Mouse (Mus musculus): ENCODE results near the gene Vmn2r80. TPM values are rescaled to one million over a fixed set of nuclear protein-coding genes. Genes with fewer than 3 reads are reported as not detected.
"Not testable (repeated sequence)": the region's sequence is repeated elsewhere in the genome, so short reads cannot be mapped to it uniquely, and the experiment has no call there.

Vmn2r80 gene
- total and polyA plus RNA-seq, 3 experiments = 0.11 TPM; not detected in 2

GRCm38 (mm10) chr10:79116125-79116849 is 32.3 kb upstream of the Vmn2r80 start:
- Histone ChIP-seq H3K4me1 (ENCODE audit: insufficient read depth, low read depth, low read length) (no peaks in the 10 kb centered on the region), H3K27me3 (ENCODE audit: insufficient read depth, low read length) (no peaks in the 10 kb centered on the region), H3K9me3 (replicated peaks) (no peaks in the 10 kb centered on the region; the same call in 1 of the 2 replicates), H3K4me3 (ENCODE audit: low read depth, low read length) (no peak overlapping the region), H3K36me3 (replicated peaks) (no peaks in the 10 kb centered on the region)
- TF ChIP-seq CTCF (IDR thresholded peaks at IDR 0.05; ENCODE audit: low read depth, low read length) = no peak
- TF ChIP-seq TAL1 (conservative IDR thresholded peaks at IDR 0.05; ENCODE audit: low read depth, low read length) = no peak
- TF ChIP-seq GATA1 (IDR thresholded peaks at IDR 0.05; ENCODE audit: borderline replicate concordance, low read length) = no peak
- no peak for TF ChIP-seq POLR2AphosphoS5 (IDR thresholded peaks at IDR 0.05; ENCODE audit: insufficient replicate concordance, low read depth, low read length)
- no peak for TF ChIP-seq GATA2 (IDR thresholded peaks at IDR 0.05; ENCODE audit: borderline replicate concordance, low read depth, low read length)
- DNase-seq (ENCODE audit: low spot score) (no peak), ATAC-seq (ENCODE audit: extremely low read depth, insufficient number of reproducible peaks, low FRiP score, poor library complexity, severe bottlenecking) (no peak)

- Histone ChIP-seq H3K9me3 (replicated peaks) (no peaks in the 10 kb centered on the region), H3K27me3 (ENCODE audit: insufficient read depth, low read length) (no peaks in the 10 kb centered on the region), H3K4me3 (ENCODE audit: low read depth, low read length) (no peak overlapping the region), H3K36me3 (replicated peaks) (no peaks in the 10 kb centered on the region), H3K4me1 (ENCODE audit: insufficient read depth, low read depth, low read length) (no peaks in the 10 kb centered on the region)
- DNase-seq (ENCODE audit: low spot score) (no peak), ATAC-seq (ENCODE audit: extremely low read depth, insufficient number of reproducible peaks, low FRiP score, poor library complexity, severe bottlenecking) (no peak; the same call in 1 of the 2 replicates)
- TF ChIP-seq POLR2AphosphoS5 (IDR thresholded peaks at IDR 0.05; ENCODE audit: insufficient replicate concordance, low read depth, low read length) = no peak
- no peak for TF ChIP-seq CTCF (IDR thresholded peaks at IDR 0.05; ENCODE audit: low read depth, low read length)
- no peak for TF ChIP-seq GATA2 (IDR thresholded peaks at IDR 0.05; ENCODE audit: borderline replicate concordance, low read depth, low read length)
- no peak for TF ChIP-seq TAL1 (conservative IDR thresholded peaks at IDR 0.05; ENCODE audit: low read depth, low read length)
- TF ChIP-seq GATA1 (IDR thresholded peaks at IDR 0.05; ENCODE audit: borderline replicate concordance, low read length) = no peak
Measured at GRCm38 (mm10) chr10:79151602-79152001, 3.0 kb downstream of the Vmn2r80 start.

- H3K36me3 ChIP-seq (replicated peaks); H3K9me3 ChIP-seq (replicated peaks); H3K4me1 ChIP-seq (ENCODE audit: insufficient read depth, low read depth, low read length); ATAC-seq (ENCODE audit: extremely low read depth, insufficient number of reproducible peaks, low FRiP score, poor library complexity, severe bottlenecking); DNase-seq (ENCODE audit: low spot score); H3K27me3 ChIP-seq (ENCODE audit: insufficient read depth, low read length); H3K4me3 ChIP-seq (ENCODE audit: low read depth, low read length): not testable (repeated sequence)
Measured at GRCm38 (mm10) chr10:79199973-79200372, 51.4 kb downstream of the Vmn2r80 start.

- no peaks in the 10 kb centered on the region for H3K36me3 ChIP-seq (replicated peaks)
- H3K9me3 ChIP-seq (replicated peaks) = no peaks in the 10 kb centered on the region
- DNase-seq (ENCODE audit: low spot score) (no peak), ATAC-seq (ENCODE audit: extremely low read depth, insufficient number of reproducible peaks, low FRiP score, poor library complexity, severe bottlenecking) (no peak)
- TF ChIP-seq GATA1 (IDR thresholded peaks at IDR 0.05; ENCODE audit: borderline replicate concordance, low read length) (no peak), TAL1 (conservative IDR thresholded peaks at IDR 0.05; ENCODE audit: low read depth, low read length) (no peak), CTCF (IDR thresholded peaks at IDR 0.05; ENCODE audit: low read depth, low read length) (no peak), GATA2 (IDR thresholded peaks at IDR 0.05; ENCODE audit: borderline replicate concordance, low read depth, low read length) (no peak), POLR2AphosphoS5 (IDR thresholded peaks at IDR 0.05; ENCODE audit: insufficient replicate concordance, low read depth, low read length) (no peak)
- H3K27me3 ChIP-seq (ENCODE audit: insufficient read depth, low read length) = no peaks in the 10 kb centered on the region
- H3K4me3 ChIP-seq (ENCODE audit: low read depth, low read length) = no peak overlapping the region
- H3K4me1 ChIP-seq (ENCODE audit: insufficient read depth, low read depth, low read length) = no peaks in the 10 kb centered on the region
Measured at GRCm38 (mm10) chr10:79220432-79220831, 71.9 kb downstream of the Vmn2r80 start.

GRCm38 (mm10) chr10:79221606-79222005 is 73.0 kb downstream of the Vmn2r80 start:
- TF ChIP-seq CTCF (IDR thresholded peaks at IDR 0.05; ENCODE audit: low read depth, low read length) (no peak), GATA1 (IDR thresholded peaks at IDR 0.05; ENCODE audit: borderline replicate concordance, low read length) (no peak), TAL1 (conservative IDR thresholded peaks at IDR 0.05; ENCODE audit: low read depth, low read length) (no peak)
- Histone ChIP-seq H3K4me3 (ENCODE audit: low read depth, low read length) (no peak overlapping the region), H3K9me3 (replicated peaks) (no peaks in the 10 kb centered on the region), H3K36me3 (replicated peaks) (no peaks in the 10 kb centered on the region), H3K4me1 (ENCODE audit: insufficient read depth, low read depth, low read length) (no peaks in the 10 kb centered on the region), H3K27me3 (ENCODE audit: insufficient read depth, low read length) (no peaks in the 10 kb centered on the region)
- ATAC-seq (ENCODE audit: extremely low read depth, insufficient number of reproducible peaks, low FRiP score, poor library complexity, severe bottlenecking) (no peak), DNase-seq (ENCODE audit: low spot score) (no peak)

GRCm38 (mm10) chr10:79222214-79222613 is 73.6 kb downstream of the Vmn2r80 start:
- Histone ChIP-seq H3K9me3 (replicated peaks) (no peaks in the 10 kb centered on the region), H3K4me1 (ENCODE audit: insufficient read depth, low read depth, low read length) (no peaks in the 10 kb centered on the region), H3K36me3 (replicated peaks) (no peaks in the 10 kb centered on the region), H3K4me3 (ENCODE audit: low read depth, low read length) (no peak overlapping the region), H3K27me3 (ENCODE audit: insufficient read depth, low read length) (no peaks in the 10 kb centered on the region)
- TF ChIP-seq GATA2 (IDR thresholded peaks at IDR 0.05; ENCODE audit: borderline replicate concordance, low read depth, low read length) = no peak
- TF ChIP-seq TAL1 (conservative IDR thresholded peaks at IDR 0.05; ENCODE audit: low read depth, low read length) = no peak
- no peak for TF ChIP-seq GATA1 (IDR thresholded peaks at IDR 0.05; ENCODE audit: borderline replicate concordance, low read length)
- no peak for TF ChIP-seq CTCF (IDR thresholded peaks at IDR 0.05; ENCODE audit: low read depth, low read length)
- TF ChIP-seq POLR2AphosphoS5 (IDR thresholded peaks at IDR 0.05; ENCODE audit: insufficient replicate concordance, low read depth, low read length) = no peak
- no peak for DNase-seq (ENCODE audit: low spot score)
- no peak for ATAC-seq (ENCODE audit: extremely low read depth, insufficient number of reproducible peaks, low FRiP score, poor library complexity, severe bottlenecking)

Other genes starting within 250 kb of the Vmn2r80 start
- gene Olfr1354, start 235.6 kb upstream of the Vmn2r80 start, total RNA-seq (2014; fragmentation: Nextera tagmentation) = not detected in 2 replicates
- 0.16 TPM in 1 of 2 replicates, not detected in the other for gene Olfr1354, start 235.6 kb upstream of the Vmn2r80 start, total RNA-seq (2017)
- gene Olfr1354, start 235.6 kb upstream of the Vmn2r80 start, polyA plus RNA-seq (2012) = not detected in 2 replicates
- not detected in 2 replicates for gene Olfr8, start 198.1 kb upstream of the Vmn2r80 start, total RNA-seq (2014; fragmentation: Nextera tagmentation)
- gene Olfr8, start 198.1 kb upstream of the Vmn2r80 start, total RNA-seq (2017) = 0.05 and 0.06 TPM in 2 replicates
- not detected in 2 replicates for gene Olfr8, start 198.1 kb upstream of the Vmn2r80 start, polyA plus RNA-seq (2012)
- not detected in 2 replicates for gene Olfr1353, start 185.5 kb upstream of the Vmn2r80 start, total RNA-seq (2014; fragmentation: Nextera tagmentation)
- gene Olfr1353, start 185.5 kb upstream of the Vmn2r80 start, total RNA-seq (2017) = 0.06 and 0.22 TPM in 2 replicates
- gene Olfr1353, start 185.5 kb upstream of the Vmn2r80 start, polyA plus RNA-seq (2012) = not detected in 2 replicates
- not detected in 2 replicates for gene Olfr1352, start 167.7 kb upstream of the Vmn2r80 start, total RNA-seq (2014; fragmentation: Nextera tagmentation)
- 0.11 and 0.12 TPM in 2 replicates for gene Olfr1352, start 167.7 kb upstream of the Vmn2r80 start, total RNA-seq (2017)
- not detected in 2 replicates for gene Olfr1352, start 167.7 kb upstream of the Vmn2r80 start, polyA plus RNA-seq (2012)
- gene Olfr1351, start 136.3 kb upstream of the Vmn2r80 start, total RNA-seq (2014; fragmentation: Nextera tagmentation) = not detected in 2 replicates
- gene Olfr1351, start 136.3 kb upstream of the Vmn2r80 start, total RNA-seq (2017) = 0.06 and 0.11 TPM in 2 replicates
- gene Olfr1351, start 136.3 kb upstream of the Vmn2r80 start, polyA plus RNA-seq (2012) = not detected in 2 replicates
- gene Olfr57, start 120.0 kb upstream of the Vmn2r80 start, total RNA-seq (2014; fragmentation: Nextera tagmentation) = not detected in 2 replicates
- 0.27 TPM in 1 of 2 replicates, not detected in the other for gene Olfr57, start 120.0 kb upstream of the Vmn2r80 start, total RNA-seq (2017)
- not detected in 2 replicates for gene Olfr57, start 120.0 kb upstream of the Vmn2r80 start, polyA plus RNA-seq (2012)
- gene 2610008E11Rik, start 51.2 kb upstream of the Vmn2r80 start, total RNA-seq (2014; fragmentation: Nextera tagmentation) = 18.7 and 19.3 TPM in 2 replicates
- gene 2610008E11Rik, start 51.2 kb upstream of the Vmn2r80 start, total RNA-seq (2017) = 7.5 and 8.2 TPM in 2 replicates
- 0.22 and 0.56 TPM in 2 replicates for gene 2610008E11Rik, start 51.2 kb upstream of the Vmn2r80 start, polyA plus RNA-seq (2012)
- gene Vmn2r81, start 98.9 kb downstream of the Vmn2r80 start, total RNA-seq (2014; fragmentation: Nextera tagmentation) = not detected in 2 replicates
- gene Vmn2r81, start 98.9 kb downstream of the Vmn2r80 start, total RNA-seq (2017) = not detected in 2 replicates
- not detected in 2 replicates for gene Vmn2r81, start 98.9 kb downstream of the Vmn2r80 start, polyA plus RNA-seq (2012)
- gene Vmn2r82, start 207.8 kb downstream of the Vmn2r80 start, total RNA-seq (2014; fragmentation: Nextera tagmentation) = not detected in 2 replicates
- 0.16 and 0.17 TPM in 2 replicates for gene Vmn2r82, start 207.8 kb downstream of the Vmn2r80 start, total RNA-seq (2017)
- not detected in 2 replicates for gene Vmn2r82, start 207.8 kb downstream of the Vmn2r80 start, polyA plus RNA-seq (2012)